Mouse (Mus musculus) CH12.LX (cell line): ENCODE measurements around the gene Armc3. TPM values are rescaled to one million over a fixed set of nuclear protein-coding genes. Genes with fewer than 3 reads are reported as not detected.

Experiments
- DNase-seq: peaks from one replicate; pipeline ENCODE4 v3.0.0-alpha.2; 2013; ENCODE audit errors: extremely low read depth
- H3K27ac ChIP-seq: 2 replicates; pipeline ENCODE4 v1.5.1; 2012; ENCODE audit warnings: low read depth, mild to moderate bottlenecking, control low read depth, moderate library complexity; ENCODE audit not compliant: insufficient read depth
- H3K27me3 ChIP-seq: replicated peaks from 2 replicates; pipeline ENCODE3; 2012; ENCODE audit warnings: inconsistent platforms
- H3K36me3 ChIP-seq, 2 experiments: replicated peaks in 1 of 2; 2 replicates each; pipeline versions ENCODE3 to v1.6.1; 2012; ENCODE audit warnings: inconsistent platforms in 1 of 2, low read length in 1 of 2, mild to moderate bottlenecking in 1 of 2, mixed read lengths in 1 of 2, moderate library complexity in 1 of 2; ENCODE audit not compliant: control insufficient read depth in 1 of 2, insufficient read depth in 1 of 2
- H3K4me1 ChIP-seq, 2 experiments: 2 replicates each; pipeline ENCODE4 v1.6.1; 2012; ENCODE audit warnings: inconsistent platforms in 1 of 2, moderate library complexity in 1 of 2; ENCODE audit not compliant: insufficient read depth in 2 of 2, control insufficient read depth in 1 of 2
- H3K4me2 ChIP-seq: 2 replicates; pipeline ENCODE4 v1.6.1; 2012; ENCODE audit warnings: low read depth, mild to moderate bottlenecking, control low read depth; ENCODE audit not compliant: poor library complexity, insufficient read depth, severe bottlenecking
- H3K4me3 ChIP-seq, 3 experiments: fragments of 150-350 bp in 1 of 3; sonication (generic) in 1 of 3; replicated peaks in 1 of 3; 2 replicates each; pipeline versions ENCODE3 to v1.5.1; 2011 to 2012; ENCODE audit warnings: low read depth in 2 of 3, low read length in 2 of 3, mild to moderate bottlenecking in 2 of 3, moderate library complexity in 2 of 3, control low read depth in 1 of 3, improper control_type of control experiment in 1 of 3, inconsistent platforms in 1 of 3, mixed read lengths in 1 of 3; ENCODE audit not compliant: poor library complexity in 1 of 3
- H3K79me2 ChIP-seq: replicated peaks from 2 replicates; pipeline ENCODE4 v1.6.1; 2012; ENCODE audit warnings: mild to moderate bottlenecking, moderate library complexity; ENCODE audit not compliant: control insufficient read depth, poor library complexity, insufficient read depth, severe bottlenecking; ENCODE audit errors: extremely low read depth
- H3K9ac ChIP-seq: 2 replicates; pipeline ENCODE4 v1.6.1; 2012; ENCODE audit warnings: low read depth, mild to moderate bottlenecking, control low read depth, moderate library complexity; ENCODE audit not compliant: insufficient read depth
- H3K9me3 ChIP-seq: replicated peaks from 2 replicates; pipeline ENCODE3; 2012; ENCODE audit warnings: low read length, inconsistent platforms, mixed read lengths
- BHLHE40 ChIP-seq: IDR thresholded peaks from 2 replicates; pipeline ENCODE4 v1.6.1; 2011; ENCODE audit warnings: mild to moderate bottlenecking, low read depth, low read length, improper control_type of control experiment
- CHD1 ChIP-seq: IDR thresholded peaks from 2 replicates; pipeline ENCODE4 v1.6.1; 2012; ENCODE audit warnings: low read depth, low read length, improper control_type of control experiment, inconsistent platforms
- CTCF ChIP-seq, 2 experiments: IDR thresholded peaks in 1 of 2; conservative IDR thresholded peaks in 1 of 2; 2 replicates each; pipeline ENCODE4 v1.5.1; 2011 to 2012; ENCODE audit warnings: low read depth in 2 of 2, low read length in 2 of 2, improper control_type of control experiment in 1 of 2, inconsistent platforms in 1 of 2, mild to moderate bottlenecking in 1 of 2, moderate library complexity in 1 of 2
- E2F4 ChIP-seq: IDR thresholded peaks from 2 replicates; pipeline ENCODE4 v1.6.1; 2011; ENCODE audit warnings: low read depth, low read length, improper control_type of control experiment; ENCODE audit not compliant: insufficient replicate concordance
- ELF1 ChIP-seq: IDR thresholded peaks from 2 replicates; pipeline ENCODE4 v1.6.1; 2014; ENCODE audit warnings: low read depth, mild to moderate bottlenecking, inconsistent platforms, low read length, improper control_type of control experiment
- EP300 ChIP-seq: IDR thresholded peaks from 2 replicates; pipeline ENCODE4 v1.6.1; 2011; ENCODE audit warnings: low read length, improper control_type of control experiment
- GABPA ChIP-seq: IDR thresholded peaks from 2 replicates; pipeline ENCODE4 v1.6.1; 2012; ENCODE audit warnings: low read depth, low read length, improper control_type of control experiment, inconsistent platforms; ENCODE audit not compliant: insufficient replicate concordance
- HCFC1 ChIP-seq: IDR thresholded peaks from 2 replicates; pipeline ENCODE4 v1.6.1; 2012; ENCODE audit warnings: low read depth, mild to moderate bottlenecking, inconsistent platforms, low read length, improper control_type of control experiment
- IRF4 ChIP-seq: IDR thresholded peaks from 2 replicates; pipeline ENCODE4 v1.6.1; 2014; ENCODE audit warnings: low read depth, mild to moderate bottlenecking, inconsistent platforms, low read length, improper control_type of control experiment
- JUN ChIP-seq: IDR thresholded peaks from 2 replicates; pipeline ENCODE4 v1.6.1; 2011; ENCODE audit warnings: low read depth, mild to moderate bottlenecking, low read length, improper control_type of control experiment, moderate library complexity; ENCODE audit not compliant: insufficient read depth
- MAFK ChIP-seq: IDR thresholded peaks from 2 replicates; pipeline ENCODE4 v1.6.1; 2011; ENCODE audit warnings: low read length, improper control_type of control experiment; ENCODE audit not compliant: insufficient replicate concordance
- MAX ChIP-seq: IDR thresholded peaks from 2 replicates; pipeline ENCODE4 v1.6.1; 2011; ENCODE audit warnings: low read length, improper control_type of control experiment
- MEF2A ChIP-seq: IDR thresholded peaks from 2 replicates; pipeline ENCODE4 v1.6.1; 2014; ENCODE audit warnings: low read depth, mild to moderate bottlenecking, inconsistent platforms, low read length, improper control_type of control experiment, borderline replicate concordance
- MXI1 ChIP-seq: IDR thresholded peaks from 2 replicates; pipeline ENCODE4 v1.6.1; 2011; ENCODE audit warnings: mild to moderate bottlenecking, low read depth, low read length, improper control_type of control experiment
- MYC ChIP-seq: IDR thresholded peaks from 2 replicates; pipeline ENCODE4 v1.6.1; 2011; ENCODE audit warnings: low read depth, mild to moderate bottlenecking, improper control_type of control experiment, low read length
- NRF1 ChIP-seq: IDR thresholded peaks from 2 replicates; pipeline ENCODE4 v1.6.1; 2014; ENCODE audit warnings: low read depth, mild to moderate bottlenecking, inconsistent platforms, low read length, improper control_type of control experiment, moderate library complexity
- POLR2AphosphoS2 ChIP-seq: IDR thresholded peaks from 2 replicates; pipeline ENCODE4 v1.6.1; 2011; ENCODE audit warnings: low read depth, low read length, improper control_type of control experiment
- RAD21 ChIP-seq: IDR thresholded peaks from 2 replicates; pipeline ENCODE4 v1.6.1; 2011; ENCODE audit warnings: low read depth, mild to moderate bottlenecking, low read length, improper control_type of control experiment, moderate library complexity
- RCOR1 ChIP-seq: conservative IDR thresholded peaks from 2 replicates; pipeline ENCODE4 v1.6.1; 2012; ENCODE audit warnings: low read depth, mild to moderate bottlenecking, inconsistent platforms, low read length, improper control_type of control experiment
- SIN3A ChIP-seq: IDR thresholded peaks from 2 replicates; pipeline ENCODE4 v1.6.1; 2012; ENCODE audit warnings: low read length, improper control_type of control experiment, inconsistent platforms
- SMC3 ChIP-seq: IDR thresholded peaks from 2 replicates; pipeline ENCODE4 v1.6.1; 2011; ENCODE audit warnings: low read depth, low read length, improper control_type of control experiment
- UBTF ChIP-seq: IDR thresholded peaks from 2 replicates; pipeline ENCODE4 v1.6.1; 2012; ENCODE audit warnings: low read depth, mild to moderate bottlenecking, inconsistent platforms, low read length, improper control_type of control experiment, moderate library complexity
- USF1 ChIP-seq: IDR thresholded peaks from 2 replicates; pipeline ENCODE4 v1.6.1; 2014; ENCODE audit warnings: low read depth, mild to moderate bottlenecking, inconsistent platforms, low read length, improper control_type of control experiment
- ZC3H11A ChIP-seq: IDR thresholded peaks from 2 replicates; pipeline ENCODE4 v1.6.1; 2012; ENCODE audit warnings: low read depth, mild to moderate bottlenecking, inconsistent platforms, low read length, improper control_type of control experiment
- ZMIZ1 ChIP-seq: IDR thresholded peaks from 2 replicates; pipeline ENCODE4 v1.6.1; 2012; ENCODE audit warnings: low read depth, mild to moderate bottlenecking, inconsistent platforms, low read length, improper control_type of control experiment
- ZNF384 ChIP-seq: IDR thresholded peaks from 2 replicates; pipeline ENCODE4 v1.6.1; 2012; ENCODE audit warnings: low read depth, low read length, improper control_type of control experiment, inconsistent platforms
- dilution Hi-C: fragments of 300-500 bp; cut with MboI; formaldehyde crosslinking; loops from 2 replicates; pipeline ENCODE4 v1.14.3; 2020; ENCODE audit warnings: low sequenced_read_pairs; ENCODE audit not compliant: extremely low pct_unique_long_range_greater_than_20kb, extremely low pct_ligation_motif_present
- in situ Hi-C: fragments of 300-500 bp; cut with MboI; formaldehyde crosslinking; loops from 3 replicates; pipeline ENCODE4 v1.14.3; 2019; ENCODE audit warnings: low sequenced_read_pairs, low pct_ligation_motif_present, low pct_unique_long_range_greater_than_20kb, mixed read lengths
- polyA plus RNA-seq: library from polyadenylated mRNA; unstranded; fragments of >175 nt; gene quantifications from 2 replicates; pipeline ENCODE4 v1.2.1, GENCODE M21; 2012; ENCODE audit warnings: low read depth; ENCODE audit not compliant: insufficient read length
- total RNA-seq, 2 experiments: library from RNA; depleted of rRNA; stranded (reverse); fragments of 300-350 nt in 1 of 2; fragments of >200 nt in 1 of 2; gene quantifications; 2 replicates each; pipeline ENCODE4 v1.2.3; 2012 to 2014

Armc3 gene
- total and polyA plus RNA-seq, 3 experiments = 0.08 to 0.36 (median 0.21) TPM

GRCm38 (mm10) chr2:19199366-19199853 is 308 bp downstream of the Armc3 start:
- no peak for DNase-seq
- no peak overlapping the region for H3K4me2 ChIP-seq
- H3K4me1 ChIP-seq = peaks cover 0 to 4% of the 10 kb centered on the region in 2 experiments; a peak in 2 of 4 replicates
- no peak for TF ChIP-seq SMC3
- no peak for TF ChIP-seq ZNF384
- no peak for TF ChIP-seq UBTF
- TF ChIP-seq MAFK = no peak
- TF ChIP-seq GABPA = no peak
- TF ChIP-seq SIN3A = no peak
- TF ChIP-seq, all 38 proteins: peak for 0
- Histone ChIP-seq H3K36me3 (no peaks in the 10 kb centered on the region), H3K9me3 (no peaks in the 10 kb centered on the region), H3K4me3 (no peak overlapping the region), H3K27ac (no peak overlapping the region), H3K79me2 (no peaks in the 10 kb centered on the region), H3K27me3 (no peaks in the 10 kb centered on the region), H3K9ac (no peak overlapping the region)
- in situ Hi-C loops = no loop called here
- dilution Hi-C loops = no loop called here

- Histone ChIP-seq H3K27me3 (no peaks in the 10 kb centered on the region), H3K9me3 (no peaks in the 10 kb centered on the region), H3K4me1 (peaks cover 0 to 4% of the 10 kb centered on the region in 2 experiments; a peak in 2 of 4 replicates), H3K27ac (no peak overlapping the region), H3K4me3 (no peak overlapping the region), H3K4me2 (no peak overlapping the region), H3K9ac (no peak overlapping the region), H3K36me3 (no peaks in the 10 kb centered on the region), H3K79me2 (no peaks in the 10 kb centered on the region)
- in situ Hi-C loops = no loop called here
- no peak for DNase-seq
- TF ChIP-seq CTCF (conservative IDR thresholded peaks at IDR 0.05 in 1 of 2, IDR thresholded peaks at IDR 0.05 in 1 of 2; ENCODE audit: low read depth in 2 of 2, low read length in 2 of 2) (no peak), ZMIZ1 (no peak), UBTF (no peak), MEF2A (no peak), ZC3H11A (no peak), ELF1 (no peak), POLR2AphosphoS2 (no peak), RAD21 (no peak), NRF1 (no peak)
- dilution Hi-C loops = no loop called here
These were observed 1.0 kb downstream of the Armc3 start for GRCm38 (mm10) chr2:19200112-19200511.

GRCm38 (mm10) chr2:19201682-19202081 is 2.6 kb downstream of the Armc3 start:
- H3K9ac ChIP-seq = no peak overlapping the region
- H3K79me2 ChIP-seq = no peaks in the 10 kb centered on the region
- no peaks in the 10 kb centered on the region for H3K27me3 ChIP-seq
- no peak overlapping the region for H3K4me2 ChIP-seq
- TF ChIP-seq E2F4 (no peak), MEF2A (no peak), MXI1 (no peak), MAX (no peak), IRF4 (no peak), USF1 (no peak), ZMIZ1 (no peak), CHD1 (no peak), UBTF (no peak), NRF1 (no peak), MYC (no peak), BHLHE40 (no peak), ZC3H11A (no peak), EP300 (no peak), JUN (no peak), HCFC1 (no peak), RCOR1 (no peak)
- H3K36me3 ChIP-seq = no peaks in the 10 kb centered on the region
- no peak overlapping the region for H3K27ac ChIP-seq
- in situ Hi-C loops = no loop called here
- peaks cover 0 to 4% of the 10 kb centered on the region in 2 experiments; a peak in 2 of 4 replicates for H3K4me1 ChIP-seq
- H3K9me3 ChIP-seq = no peaks in the 10 kb centered on the region
- no peak overlapping the region for H3K4me3 ChIP-seq
- dilution Hi-C loops = no loop called here
- DNase-seq = no peak
